In the genomic region with DNA sequence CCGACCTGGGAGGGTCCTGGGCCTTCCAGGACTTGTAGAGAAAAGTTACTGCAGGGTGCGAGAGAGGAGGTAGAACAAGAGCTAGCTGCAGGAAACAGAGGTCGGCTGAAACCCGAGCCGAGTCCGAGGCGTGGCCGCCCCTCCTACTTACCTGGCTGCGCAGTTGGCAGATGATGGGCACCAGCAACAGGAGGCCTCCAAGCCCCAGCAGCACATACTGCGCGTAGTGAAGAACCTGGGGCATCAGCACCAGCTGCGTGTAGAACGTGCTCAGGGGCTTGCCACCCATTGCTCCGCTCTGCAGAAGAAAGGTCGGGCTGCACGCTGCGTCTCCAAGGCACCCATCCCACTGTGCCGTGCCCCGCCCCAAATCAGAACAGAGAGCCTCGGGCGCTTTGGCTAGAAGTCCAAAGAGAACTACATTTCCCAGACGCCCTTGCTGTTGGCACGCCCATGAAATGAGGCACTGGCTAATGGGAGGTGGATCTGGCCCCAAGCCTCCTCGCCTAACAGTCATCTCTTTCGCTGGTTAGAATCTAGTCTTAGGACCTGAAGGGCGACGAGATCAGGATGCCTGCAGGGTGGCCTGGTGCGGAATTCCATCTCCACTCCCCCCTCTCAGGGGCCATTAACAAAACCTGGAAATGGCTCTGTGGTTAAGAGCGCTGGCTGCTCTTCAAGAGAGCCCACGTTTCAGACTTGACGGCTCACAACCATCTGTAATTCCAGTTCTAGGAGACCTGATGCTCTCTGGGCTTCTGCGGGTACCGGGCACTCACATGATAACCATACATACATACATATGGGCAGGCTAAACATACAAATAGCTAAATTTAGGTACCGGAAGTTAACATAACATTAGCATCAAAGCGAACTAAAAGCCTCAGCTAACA, we compare ENCODE assay signal across 9 mouse cellular contexts. TPM values are rescaled to one million over a fixed set of nuclear protein-coding genes. Genes with fewer than 3 reads are reported as not detected.
DNase-seq lines count a peak whose midpoint lies in the region; ATAC-seq and TF ChIP-seq lines count a peak whose summit lies in the region.
"Had no signal": no experiment of that assay in that cellular context is flagged by ENCODE, and none has a peak within 500 bp of the region (broad histone marks: within the 10 kb centered on the region; RNA-seq: fewer than 3 reads in every experiment).

No protein-coding gene starts in this region.

- H3K27ac ChIP-seq in heart, postnatal 0 days (ENCODE audit: low read depth) = no peak overlapping the region
- H3K27ac ChIP-seq in stomach, embryonic 14.5 days (ENCODE audit: low read length) = no peak overlapping the region

- H3K9ac ChIP-seq in heart, postnatal 0 days (replicated peaks; ENCODE audit: low read depth, low read length) = no peak overlapping the region
- peak overlapping the region; percentile 10; the same call in 1 of the 2 replicates for H3K9ac ChIP-seq in stomach, embryonic 14.5 days (replicated peaks; ENCODE audit: low read depth, low read length)

- peak; percentile 52 for DNase-seq in gastrocnemius, postnatal 10 days
- DNase-seq in gastrocnemius, postnatal 25 days = no peak
- DNase-seq in embryo, embryonic 11 days = peak; percentile 90
- DNase-seq in heart, postnatal 0 days (ENCODE audit: low spot score) = peak; percentile 64
- DNase-seq in kidney, postnatal 25 days = peak; percentile 65 to 75
- DNase-seq in lung, postnatal 10 days = peak; percentile 75

- peaks cover 36% of the 10 kb centered on the region for H3K36me3 ChIP-seq in heart, postnatal 0 days (replicated peaks; ENCODE audit: control insufficient read depth, insufficient read depth, low read length)
- no peaks in the 10 kb centered on the region; the same call in 1 of the 2 replicates for H3K36me3 ChIP-seq in stomach, embryonic 14.5 days (ENCODE audit: control insufficient read depth, insufficient read depth, low read length)

- peak overlapping the region; percentile 15; the same call in 1 of the 2 replicates for H3K4me3 ChIP-seq in heart, postnatal 0 days (ENCODE audit: low read depth, low read length)
- H3K4me3 ChIP-seq in stomach, embryonic 14.5 days (ENCODE audit: low read depth, low read length) = peak overlapping the region; percentile 33

- no peaks in the 10 kb centered on the region for H3K9me3 ChIP-seq in heart, postnatal 0 days (replicated peaks; ENCODE audit: control insufficient read depth, low read length)
- no peaks in the 10 kb centered on the region for H3K9me3 ChIP-seq in stomach, embryonic 14.5 days (ENCODE audit: control insufficient read depth, low read depth, low read length)
- H3K9me3 ChIP-seq: G1E had no signal

- 27% methylated on average over 35 of the region's 35 CpGs for WGBS in heart, postnatal 0 days
- WGBS in stomach, embryonic 14.5 days = 15% methylated on average over 35 of the region's 35 CpGs

- ATAC-seq in heart, postnatal 0 days (ENCODE audit: insufficient read depth, low read depth) = peak; percentile 76
- ATAC-seq in stomach, embryonic 14.5 days (ENCODE audit: insufficient number of reproducible peaks, insufficient read depth, low FRiP score, low read depth) = peak; percentile 87
- ATAC-seq in CD4-positive, CD25-positive, alpha-beta regulatory T cell, adult 4 months = no peak

- TF ChIP-seq EP300 in heart, postnatal 0 days (IDR thresholded peaks at IDR 0.05; ENCODE audit: low read depth) = no peak

- peak overlapping the region; percentile 58 for H3K4me2 ChIP-seq in heart, postnatal 0 days (ENCODE audit: low read depth, low read length)
- peak overlapping the region; percentile 61 for H3K4me2 ChIP-seq in stomach, embryonic 14.5 days (replicated peaks; ENCODE audit: low read depth, low read length)

- TF ChIP-seq CTCF in heart, postnatal 0 days (IDR thresholded peaks at IDR 0.05; ENCODE audit: low read depth) = no peak

- H3K27me3 ChIP-seq in heart, postnatal 0 days (ENCODE audit: control insufficient read depth, insufficient read depth, low read length) = no peaks in the 10 kb centered on the region
- no peaks in the 10 kb centered on the region for H3K27me3 ChIP-seq in stomach, embryonic 14.5 days (ENCODE audit: control insufficient read depth, insufficient read depth, low read length)

- H3K4me1 ChIP-seq in heart, postnatal 0 days (ENCODE audit: control insufficient read depth, insufficient read depth) = 0 out of 2 replicates have a peak, but pooled peaks cover 8% of the 10 kb centered on the region
- peaks cover 11% of the 10 kb centered on the region; the same call in 1 of the 2 replicates for H3K4me1 ChIP-seq in stomach, embryonic 14.5 days (ENCODE audit: control insufficient read depth, insufficient read depth, low read length)

RNA-seq across cellular contexts. Expression of gene Scarb1, which starts 56.9 kb away (rescaled TPM):
- 10 to 100 TPM; 49.8 to 58.0 TPM for total RNA-seq in gastrocnemius, postnatal 10 days (2021)
- total RNA-seq in gastrocnemius, postnatal 25 days (2021) = 10 to 100 TPM; 11.7 to 25.2 TPM
- 79.8 and 84.2 TPM in 2 replicates for total RNA-seq in heart, postnatal 0 days (2014; rRNA removed; ENCODE audit: low replicate concordance)
- polyA plus RNA-seq in heart, postnatal 0 days (2015; fragmentation: Nextera tagmentation; extraction: Ambion mirVana) = 53.7 and 58.2 TPM in 2 replicates
- polyA plus RNA-seq in stomach, embryonic 14.5 days (2014; fragmentation: Nextera tagmentation; extraction: Ambion mirVana) = 45.0 and 47.1 TPM in 2 replicates
- polyA plus RNA-seq in CD4-positive, CD25-positive, alpha-beta regulatory T cell, adult 4 months (2017; shearing (Covaris generic)) = 10 to 100 TPM in 1 of 2 experiments, 1 to 10 TPM in 1; 5.9 to 11.6 TPM
